Mouse (Mus musculus) thymus, adult 2 months (tissue): ENCODE results near the gene Comp. TPM values are rescaled to one million over a fixed set of nuclear protein-coding genes. Genes with fewer than 3 reads are reported as not detected.

Source experiments
- DNase-seq: peaks from one replicate; pipeline ENCODE4 v3.0.0; 2021
- H3K27ac ChIP-seq: fragments of 200-500 bp; 2 replicates; pipeline ENCODE4 v1.5.1; 2012; ENCODE audit warnings: low read length, control low read depth; ENCODE audit not compliant: control insufficient read depth, insufficient read depth
- H3K27me3 ChIP-seq: fragments of 200-500 bp; 2 replicates; pipeline ENCODE4 v1.6.1; 2012; ENCODE audit warnings: mild to moderate bottlenecking, low read length, moderate library complexity, mixed read lengths; ENCODE audit not compliant: control insufficient read depth, insufficient read depth
- H3K36me3 ChIP-seq: fragments of 200-500 bp; 2 replicates; pipeline ENCODE4 v1.6.1; 2012; ENCODE audit warnings: mild to moderate bottlenecking, low read length, moderate library complexity; ENCODE audit not compliant: control insufficient read depth, insufficient read depth
- H3K4me1 ChIP-seq: fragments of 200-500 bp; replicated peaks from 2 replicates; pipeline ENCODE4 v1.6.1; 2012; ENCODE audit warnings: low read length; ENCODE audit not compliant: control insufficient read depth, insufficient read depth
- H3K4me3 ChIP-seq: fragments of 200-500 bp; 2 replicates; pipeline ENCODE4 v1.5.1; 2012; ENCODE audit warnings: mild to moderate bottlenecking, low read length, control low read depth, moderate library complexity; ENCODE audit not compliant: control insufficient read depth, insufficient read depth
- CTCF ChIP-seq: fragments of 200-500 bp; IDR thresholded peaks from 2 replicates; pipeline ENCODE4 v1.5.1; 2012; ENCODE audit warnings: mild to moderate bottlenecking, control low read depth, low read length, moderate library complexity, borderline replicate concordance; ENCODE audit not compliant: control insufficient read depth, poor library complexity, insufficient read depth; ENCODE audit errors: extremely low read depth
- POLR2A ChIP-seq: fragments of 200-500 bp; IDR thresholded peaks from 2 replicates; pipeline ENCODE4 v1.6.1; 2012; ENCODE audit warnings: mild to moderate bottlenecking, low read length, control low read depth, moderate library complexity; ENCODE audit not compliant: control insufficient read depth, poor library complexity, insufficient read depth; ENCODE audit errors: extremely low read depth
- WGBS: fragments of 180-500 bp; shearing (Covaris S2); methylation state at CpG from one replicate; pipeline ENCODE4 v1.1.7; 2018; 5-methylcytosine and 5-hydroxymethylcytosine counted together
- polyA plus RNA-seq: library from polyadenylated mRNA; depleted of rRNA; stranded (reverse); fragments of >200 nt; gene quantifications from 2 replicates; pipeline ENCODE4 v1.2.3, GENCODE M21; 2012

Comp gene
- polyA plus RNA-seq, 1 experiment, result 4.7 TPM

- no peak for DNase-seq
- no peak overlapping the region for H3K4me3 ChIP-seq
- WGBS, result 97% methylated on average over 5 of the region's 5 CpGs
- no peak overlapping the region for H3K27ac ChIP-seq
- H3K27me3 ChIP-seq, result no peaks in the 10 kb centered on the region
- no peaks in the 10 kb centered on the region for H3K36me3 ChIP-seq
- no peak for TF ChIP-seq POLR2A
- TF ChIP-seq CTCF, result no peak
- no peaks in the 10 kb centered on the region for H3K4me1 ChIP-seq
These were observed 36.9 kb downstream of the Comp start for GRCm38 (mm10) chr8:70410281-70410680.

GRCm38 (mm10) chr8:70414310-70414946 is 41.1 kb downstream of the Comp start:
- H3K4me1 ChIP-seq, result peaks cover 3% of the 10 kb centered on the region; the same call in 1 of the 2 replicates
- no peak overlapping the region for H3K4me3 ChIP-seq
- DNase-seq, result no peak
- H3K36me3 ChIP-seq, result no peaks in the 10 kb centered on the region
- no peaks in the 10 kb centered on the region for H3K27me3 ChIP-seq
- H3K27ac ChIP-seq, result no peak overlapping the region
- 85% methylated on average over 6 of the region's 6 CpGs for WGBS
- TF ChIP-seq POLR2A (no peak), CTCF (no peak)

- Histone ChIP-seq H3K27ac (no peak overlapping the region), H3K36me3 (no peaks in the 10 kb centered on the region), H3K4me1 (peaks cover 3% of the 10 kb centered on the region; the same call in 1 of the 2 replicates), H3K27me3 (no peaks in the 10 kb centered on the region), H3K4me3 (no peak overlapping the region)
- WGBS, result 95% methylated on average over 8 of the region's 8 CpGs
- TF ChIP-seq CTCF, result no peak
- TF ChIP-seq POLR2A, result no peak
- peak; percentile 38 for DNase-seq
These were observed 42.4 kb downstream of the Comp start for GRCm38 (mm10) chr8:70415540-70416451.

- Histone ChIP-seq H3K4me3 (no peak overlapping the region), H3K27me3 (no peaks in the 10 kb centered on the region), H3K27ac (no peak overlapping the region), H3K4me1 (peaks cover 3% of the 10 kb centered on the region; the same call in 1 of the 2 replicates), H3K36me3 (no peaks in the 10 kb centered on the region)
- 93% methylated on average over 6 of the region's 6 CpGs for WGBS
- no peak for DNase-seq
- TF ChIP-seq POLR2A, result no peak
- TF ChIP-seq CTCF, result no peak
These were observed 43.6 kb downstream of the Comp start for GRCm38 (mm10) chr8:70416941-70417340.

- Histone ChIP-seq H3K27ac (no peak overlapping the region), H3K4me3 (no peak overlapping the region), H3K27me3 (no peaks in the 10 kb centered on the region), H3K36me3 (no peaks in the 10 kb centered on the region), H3K4me1 (peaks cover 3% of the 10 kb centered on the region; the same call in 1 of the 2 replicates)
- 43% methylated on average over 10 of the region's 10 CpGs for WGBS
- no peak for DNase-seq
- TF ChIP-seq POLR2A, result no peak
- TF ChIP-seq CTCF, result no peak
These were observed 44.6 kb downstream of the Comp start for GRCm38 (mm10) chr8:70417914-70418313.

GRCm38 (mm10) chr8:70418954-70419353 is 45.6 kb downstream of the Comp start:
- no peak for TF ChIP-seq POLR2A
- no peak overlapping the region for H3K27ac ChIP-seq
- no peak for DNase-seq

More at GRCm38 (mm10) chr8:70418954-70419353, 45.6 kb downstream of the Comp start:
- H3K4me3 ChIP-seq, result no peak overlapping the region
- no peaks in the 10 kb centered on the region for H3K36me3 ChIP-seq
- H3K27me3 ChIP-seq, result no peaks in the 10 kb centered on the region
- peaks cover 3% of the 10 kb centered on the region; the same call in 1 of the 2 replicates for H3K4me1 ChIP-seq
- 91% methylated on average over 14 of the region's 14 CpGs for WGBS
